Mouse (Mus musculus): ENCODE results near the gene Wnt9b. TPM values are rescaled to one million over a fixed set of nuclear protein-coding genes. Genes with fewer than 3 reads are reported as not detected.
"Not testable (repeated sequence)": the region's sequence is repeated elsewhere in the genome, so short reads cannot be mapped to it uniquely, and the experiment has no call there.

Wnt9b gene
- under 1 TPM; 0.42 to 0.62 TPM for total RNA-seq (2021)

- no peak for DNase-seq (ENCODE audit: extremely low spot score in 1 of 2, low spot score in 1 of 2)
These were observed at the start of gene Wnt9b for GRCm38 (mm10) chr11:103749306-103750089. Wnt9b (minus strand) TSS chr11:103749821.

- DNase-seq (ENCODE audit: extremely low spot score in 1 of 2, low spot score in 1 of 2) = no peak
These were observed 40.3 kb upstream of the Wnt9b start for GRCm38 (mm10) chr11:103789951-103790350.

GRCm38 (mm10) chr11:103780152-103780551 lies 30.5 kb upstream of the Wnt9b start:
- DNase-seq (ENCODE audit: extremely low spot score in 1 of 2, low spot score in 1 of 2) = no peak

GRCm38 (mm10) chr11:103774228-103774530 lies 24.6 kb upstream of the Wnt9b start:
- no peak for DNase-seq (ENCODE audit: extremely low spot score in 1 of 2, low spot score in 1 of 2)

GRCm38 (mm10) chr11:103773387-103774227 lies 24.0 kb upstream of the Wnt9b start, which contains the start of gene Wnt3:
Wnt3 (plus strand) TSS chr11:103774150.
- DNase-seq (ENCODE audit: extremely low spot score in 1 of 2, low spot score in 1 of 2) = no peak

- no peak for DNase-seq (ENCODE audit: extremely low spot score in 1 of 2, low spot score in 1 of 2)
These were observed 23.1 kb upstream of the Wnt9b start for GRCm38 (mm10) chr11:103772505-103773386.

- DNase-seq (ENCODE audit: extremely low spot score in 1 of 2, low spot score in 1 of 2) = no peak
These were observed 21.7 kb upstream of the Wnt9b start for GRCm38 (mm10) chr11:103771160-103771817.

GRCm38 (mm10) chr11:103765556-103766011 lies 16.0 kb upstream of the Wnt9b start:
- DNase-seq (ENCODE audit: extremely low spot score in 1 of 2, low spot score in 1 of 2) = no peak

GRCm38 (mm10) chr11:103764601-103765000 lies 15.0 kb upstream of the Wnt9b start:
- DNase-seq (ENCODE audit: extremely low spot score in 1 of 2, low spot score in 1 of 2) = no peak

- DNase-seq (ENCODE audit: extremely low spot score in 1 of 2, low spot score in 1 of 2) = peak; percentile 24 to 54
These were observed 14.0 kb upstream of the Wnt9b start for GRCm38 (mm10) chr11:103763410-103764163.

GRCm38 (mm10) chr11:103760891-103761290 lies 11.3 kb upstream of the Wnt9b start:
- not testable (repeated sequence) for DNase-seq (ENCODE audit: extremely low spot score in 1 of 2, low spot score in 1 of 2)

- no peak for DNase-seq (ENCODE audit: extremely low spot score in 1 of 2, low spot score in 1 of 2)
These were observed 10.5 kb upstream of the Wnt9b start for GRCm38 (mm10) chr11:103760101-103760500.

GRCm38 (mm10) chr11:103758706-103759105 lies 9.1 kb upstream of the Wnt9b start:
- DNase-seq (ENCODE audit: extremely low spot score in 1 of 2, low spot score in 1 of 2) = peak; percentile 50 to 92

- no peak for DNase-seq (ENCODE audit: extremely low spot score in 1 of 2, low spot score in 1 of 2)
These were observed 8.4 kb upstream of the Wnt9b start for GRCm38 (mm10) chr11:103758054-103758453.

GRCm38 (mm10) chr11:103750612-103751011 lies 991 bp upstream of the Wnt9b start:
- DNase-seq (ENCODE audit: extremely low spot score in 1 of 2, low spot score in 1 of 2) = no peak

GRCm38 (mm10) chr11:103735046-103735781 lies 14.4 kb downstream of the Wnt9b start:
- DNase-seq (ENCODE audit: extremely low spot score in 1 of 2, low spot score in 1 of 2) = no peak

- no peak for DNase-seq (ENCODE audit: extremely low spot score in 1 of 2, low spot score in 1 of 2)
These were observed 15.1 kb downstream of the Wnt9b start for GRCm38 (mm10) chr11:103734411-103735045.

GRCm38 (mm10) chr11:103733961-103734360 lies 15.7 kb downstream of the Wnt9b start:
- DNase-seq (ENCODE audit: extremely low spot score in 1 of 2, low spot score in 1 of 2) = no peak
